Mouse (Mus musculus) neural tube, embryonic 13.5 days (tissue): ENCODE data around the gene Olfr1284. TPM values are rescaled to one million over a fixed set of nuclear protein-coding genes. Genes with fewer than 3 reads are reported as not detected.
"Not testable (repeated sequence)": the region's sequence is repeated elsewhere in the genome, so short reads cannot be mapped to it uniquely, and the experiment has no call there.

ENCODE experiments used
- ATAC-seq: fragments of 200-750 bp; cut with Nextera tagmentation; 2 replicates; pipeline ENCODE4 v1.8.0; 2017; ENCODE audit warnings: low read depth, mild to moderate bottlenecking, moderate TSS enrichment, moderate library complexity
- H3K27ac ChIP-seq: fragments of 300-500 bp; sonication (generic); replicated peaks from 2 replicates; pipeline ENCODE4 v1.5.1; 2015; ENCODE audit warnings: moderate library complexity, mild to moderate bottlenecking, inconsistent platforms
- H3K27me3 ChIP-seq: fragments of 300-500 bp; sonication (generic); 2 replicates; pipeline ENCODE4 v1.6.1; 2015; ENCODE audit warnings: mild to moderate bottlenecking, inconsistent platforms
- H3K36me3 ChIP-seq: fragments of 300-500 bp; sonication (generic); 2 replicates; pipeline ENCODE4 v1.6.1; 2015; ENCODE audit warnings: mild to moderate bottlenecking, inconsistent platforms
- H3K4me1 ChIP-seq: fragments of 300-500 bp; sonication (generic); replicated peaks from 2 replicates; pipeline ENCODE4 v1.6.1; 2015; ENCODE audit warnings: inconsistent platforms
- H3K4me2 ChIP-seq: fragments of 300-500 bp; sonication (generic); 2 replicates; pipeline ENCODE4 v1.6.1; 2015; ENCODE audit warnings: inconsistent platforms, mild to moderate bottlenecking, moderate library complexity
- H3K4me3 ChIP-seq: fragments of 300-500 bp; sonication (generic); 2 replicates; pipeline ENCODE4 v1.5.1; 2015; ENCODE audit warnings: mild to moderate bottlenecking, inconsistent platforms
- H3K9ac ChIP-seq: fragments of 300-500 bp; sonication (generic); 2 replicates; pipeline ENCODE4 v1.6.1; 2015; ENCODE audit warnings: moderate library complexity, mild to moderate bottlenecking, inconsistent platforms
- H3K9me3 ChIP-seq: fragments of 300-500 bp; sonication (generic); 2 replicates; pipeline ENCODE4 v1.6.1; 2016; ENCODE audit warnings: inconsistent platforms
- WGBS: fragments of 180-500 bp; shearing (Covaris S2); methylation state at CpG from one replicate; pipeline ENCODE4 v1.1.7; 2015; 5-methylcytosine and 5-hydroxymethylcytosine counted together
- polyA plus RNA-seq: library from polyadenylated mRNA; unstranded; fragments of >200 nt; fragmentation: Nextera tagmentation; extraction: Ambion mirVana; gene quantifications from 2 replicates; pipeline ENCODE4 v1.2.1, GENCODE M21; 2015

The Olfr1284 gene
- not detected in 2 replicates for polyA plus RNA-seq

- Histone ChIP-seq H3K27ac (no peak within 1 kb of the TSS), H3K4me1 (no peaks in the 10 kb centered on the region), H3K9me3 (no peaks in the 10 kb centered on the region), H3K4me2 (no peak within 1 kb of the TSS), H3K9ac (no peak within 1 kb of the TSS), H3K27me3 (no peaks in the 10 kb centered on the region), H3K4me3 (no peak within 1 kb of the TSS), H3K36me3 (no peaks in the 10 kb centered on the region)
- WGBS: 88% methylated on average over 1 of the region's 1 CpGs
- no peak for ATAC-seq
These were observed at the start of gene Olfr1284 for GRCm38 (mm10) chr2:111375222-111375621. Gene Olfr1284, plus strand, starts transcription at chr2:111375522.

- no peak within 1 kb of the TSS for H3K27ac ChIP-seq
- H3K4me3 ChIP-seq: no peak within 1 kb of the TSS
- no peaks in the 10 kb centered on the region for H3K27me3 ChIP-seq
- 80% methylated on average over 2 of the region's 2 CpGs for WGBS
- H3K36me3 ChIP-seq: no peaks in the 10 kb centered on the region
- H3K4me1 ChIP-seq: no peaks in the 10 kb centered on the region
- ATAC-seq: no peak
- no peak within 1 kb of the TSS for H3K9ac ChIP-seq
- no peaks in the 10 kb centered on the region for H3K9me3 ChIP-seq
- H3K4me2 ChIP-seq: no peak within 1 kb of the TSS
These were observed 49.1 kb upstream of the Olfr1284 start, which contains the start of gene Olfr1281 for GRCm38 (mm10) chr2:111326220-111326619. Gene Olfr1281, plus strand, starts transcription at chr2:111326520.

- not testable (repeated sequence) for ATAC-seq, H3K36me3 ChIP-seq
- 89% methylated on average over 5 of the region's 5 CpGs for WGBS
These were observed 41.6 kb upstream of the Olfr1284 start for GRCm38 (mm10) chr2:111333721-111334120.

GRCm38 (mm10) chr2:111335976-111336375 lies 39.3 kb upstream of the Olfr1284 start, which contains the start of gene Olfr1282:
Gene Olfr1282, minus strand, starts transcription at chr2:111336076.
- Histone ChIP-seq H3K4me2 (no peak within 1 kb of the TSS), H3K9ac (no peak within 1 kb of the TSS), H3K36me3 (no peaks in the 10 kb centered on the region), H3K27me3 (no peaks in the 10 kb centered on the region), H3K4me3 (no peak within 1 kb of the TSS), H3K9me3 (no peaks in the 10 kb centered on the region), H3K27ac (no peak within 1 kb of the TSS), H3K4me1 (no peaks in the 10 kb centered on the region)
- no peak for ATAC-seq
- WGBS: 82% methylated on average over 2 of the region's 2 CpGs

More at GRCm38 (mm10) chr2:111333721-111334120, 41.6 kb upstream of the Olfr1284 start:
- not testable (repeated sequence) for H3K4me1 ChIP-seq, H3K4me2 ChIP-seq, H3K9me3 ChIP-seq, H3K27me3 ChIP-seq, H3K9ac ChIP-seq, H3K4me3 ChIP-seq, H3K27ac ChIP-seq

GRCm38 (mm10) chr2:111366490-111366889 lies 8.8 kb upstream of the Olfr1284 start, which contains the start of gene Olfr1283:
Gene Olfr1283, plus strand, starts transcription at chr2:111366790.
- no peak within 1 kb of the TSS for H3K4me3 ChIP-seq
- no peak within 1 kb of the TSS for H3K9ac ChIP-seq
- no peak within 1 kb of the TSS for H3K27ac ChIP-seq
- H3K27me3 ChIP-seq: no peaks in the 10 kb centered on the region
- no peaks in the 10 kb centered on the region for H3K4me1 ChIP-seq
- no peaks in the 10 kb centered on the region for H3K36me3 ChIP-seq
- H3K4me2 ChIP-seq: no peak within 1 kb of the TSS
- ATAC-seq: no peak
- H3K9me3 ChIP-seq: no peaks in the 10 kb centered on the region
- WGBS: 72% methylated on average over 2 of the region's 2 CpGs

GRCm38 (mm10) chr2:111422931-111423330 lies 47.6 kb downstream of the Olfr1284 start, which contains the start of gene Olfr1286:
Gene Olfr1286, minus strand, starts transcription at chr2:111423115.
- Histone ChIP-seq H3K4me2 (no peak within 1 kb of the TSS), H3K9me3 (no peaks in the 10 kb centered on the region), H3K27me3 (no peaks in the 10 kb centered on the region), H3K4me1 (no peaks in the 10 kb centered on the region), H3K27ac (no peak within 1 kb of the TSS), H3K4me3 (no peak within 1 kb of the TSS), H3K9ac (no peak within 1 kb of the TSS), H3K36me3 (no peaks in the 10 kb centered on the region)
- 63% methylated on average over 1 of the region's 1 CpGs for WGBS
- ATAC-seq: no peak

Other genes with a start within 250 kb of the Olfr1284 start
- not detected in 2 replicates for gene Gm15130, start 222.6 kb upstream of the Olfr1284 start, polyA plus RNA-seq
- not detected in 2 replicates for gene 4930430A15Rik, start 145.9 kb upstream of the Olfr1284 start, polyA plus RNA-seq
- gene Olfr1275, start 140.2 kb upstream of the Olfr1284 start, polyA plus RNA-seq: not detected in 2 replicates
- not detected in 2 replicates for gene Olfr1276, start 121.0 kb upstream of the Olfr1284 start, polyA plus RNA-seq
- gene Olfr1277, start 101.4 kb upstream of the Olfr1284 start, polyA plus RNA-seq: not detected in 2 replicates
- not detected in 2 replicates for gene Olfr1278, start 85.4 kb upstream of the Olfr1284 start, polyA plus RNA-seq
- gene Olfr1279, start 74.9 kb upstream of the Olfr1284 start, polyA plus RNA-seq: not detected in 2 replicates
- gene Olfr1280, start 61.5 kb upstream of the Olfr1284 start, polyA plus RNA-seq: not detected in 2 replicates
- not detected in 2 replicates for gene Olfr1281, start 49.0 kb upstream of the Olfr1284 start, polyA plus RNA-seq
- gene Olfr1282, start 39.4 kb upstream of the Olfr1284 start, polyA plus RNA-seq: not detected in 2 replicates
- not detected in 2 replicates for gene Olfr1283, start 8.7 kb upstream of the Olfr1284 start, polyA plus RNA-seq
- not detected in 2 replicates for gene Olfr1286, start 47.6 kb downstream of the Olfr1284 start, polyA plus RNA-seq
- not detected in 2 replicates for gene Olfr1287, start 73.6 kb downstream of the Olfr1284 start, polyA plus RNA-seq
- gene Olfr1288, start 98.6 kb downstream of the Olfr1284 start, polyA plus RNA-seq: not detected in 2 replicates
- not detected in 2 replicates for gene Olfr1289, start 105.3 kb downstream of the Olfr1284 start, polyA plus RNA-seq
- gene Olfr1290, start 118.3 kb downstream of the Olfr1284 start, polyA plus RNA-seq: not detected in 2 replicates
- not detected in 2 replicates for gene Olfr1291-ps1, start 121.7 kb downstream of the Olfr1284 start, polyA plus RNA-seq
- gene Olfr1293-ps, start 149.7 kb downstream of the Olfr1284 start, polyA plus RNA-seq: not detected in 2 replicates
- not detected in 2 replicates for gene Olfr1294, start 164.8 kb downstream of the Olfr1284 start, polyA plus RNA-seq
- gene Olfr1295, start 194.2 kb downstream of the Olfr1284 start, polyA plus RNA-seq: not detected in 2 replicates